Mouse (Mus musculus): ENCODE measurements around the gene Ccdc169. TPM values are rescaled to one million over a fixed set of nuclear protein-coding genes. Genes with fewer than 3 reads are reported as not detected.

Gene Ccdc169
- total RNA-seq, 2 experiments from 2014 or later: 0.15 TPM; not detected in 1

DNA sequence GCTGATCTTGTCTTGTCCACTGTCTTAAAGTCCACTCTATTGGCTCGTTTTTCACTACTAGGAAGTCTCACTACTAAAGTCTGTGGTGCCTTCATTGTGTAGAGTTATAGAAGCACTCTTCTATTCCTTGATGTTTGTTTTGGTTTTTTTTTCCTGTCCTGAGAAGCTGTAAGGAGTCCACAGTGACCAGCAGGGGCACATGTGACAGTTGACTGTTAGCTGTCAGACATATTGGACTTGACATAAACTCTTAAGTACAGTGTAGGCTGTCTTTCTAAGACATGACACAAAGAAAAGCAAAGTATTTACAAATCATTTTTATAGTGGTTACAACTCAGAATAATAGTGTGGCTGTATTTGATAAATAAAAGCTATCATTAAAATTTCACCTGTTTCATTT lies 22.1 kb upstream of the Ccdc169 start:
- no peak for DNase-seq (ENCODE audit: low spot score in 2 of 2)

GRCm38 (mm10) chr3:55115989-55116388 lies 21.1 kb upstream of the Ccdc169 start:
- DNase-seq (ENCODE audit: low spot score in 2 of 2): no peak
- intact Hi-C loops (cut with DNase I): no loop called here

More for the DNA sequence above, 22.1 kb upstream of the Ccdc169 start:
- intact Hi-C loops (cut with DNase I): no loop called here

- peak in 1 of 2 experiments; percentile 33 for DNase-seq (ENCODE audit: low spot score in 2 of 2)
- intact Hi-C loops (cut with DNase I): no loop called here
Observed at GRCm38 (mm10) chr3:55119275-55119898, 17.8 kb upstream of the Ccdc169 start.

GRCm38 (mm10) chr3:55122336-55122870 lies 14.7 kb upstream of the Ccdc169 start:
- intact Hi-C loops (cut with DNase I): no loop called here
- no peak for DNase-seq (ENCODE audit: low spot score in 2 of 2)

DNA sequence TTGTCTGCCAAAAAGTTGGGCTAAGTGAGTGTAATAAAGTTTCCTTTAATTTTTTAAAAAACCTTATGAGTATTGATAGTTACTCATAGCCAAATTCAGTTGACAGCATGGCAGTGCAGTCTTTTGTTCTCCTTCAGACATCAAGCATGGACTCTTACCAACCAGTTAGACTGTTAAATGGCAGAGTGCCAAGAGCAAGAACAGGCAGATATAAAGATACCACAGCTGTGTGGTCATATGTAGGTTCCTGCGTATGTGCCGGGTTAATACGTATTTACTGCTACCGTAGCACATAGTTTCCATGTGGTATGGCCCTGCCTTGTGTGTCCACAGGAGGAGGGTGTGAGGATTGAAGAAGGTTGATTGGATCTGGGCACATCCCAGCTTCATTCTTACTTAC lies 14.1 kb upstream of the Ccdc169 start:
- intact Hi-C loops (cut with DNase I): no loop called here
- no peak for DNase-seq (ENCODE audit: low spot score in 2 of 2)

DNA sequence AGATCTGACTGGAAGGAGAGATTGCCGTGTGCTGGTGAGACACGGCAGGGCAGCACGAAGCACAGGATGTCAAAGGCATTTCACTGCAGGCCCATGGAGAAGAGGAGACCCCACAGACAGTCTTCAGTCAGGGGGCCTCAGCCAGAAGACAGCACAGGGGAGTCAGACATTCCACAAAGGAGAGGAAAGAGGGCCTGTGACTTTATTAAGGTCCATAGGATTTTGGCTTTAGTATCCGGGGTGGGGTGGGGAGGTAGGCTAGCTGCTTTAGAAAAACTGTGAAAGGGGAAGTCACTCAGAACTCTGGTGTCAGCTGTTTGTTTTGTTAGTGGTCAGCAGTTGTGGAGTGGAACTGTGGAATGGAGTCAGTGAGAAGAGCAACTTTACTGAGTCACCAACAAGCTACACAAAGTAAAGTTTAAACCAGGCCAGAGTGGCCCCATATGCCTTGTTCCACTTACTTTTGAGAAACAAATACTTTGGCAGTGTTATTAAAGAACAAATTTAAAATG lies 7.9 kb upstream of the Ccdc169 start:
- DNase-seq (ENCODE audit: low spot score in 2 of 2): no peak
- intact Hi-C loops (cut with DNase I): no loop called here

DNA sequence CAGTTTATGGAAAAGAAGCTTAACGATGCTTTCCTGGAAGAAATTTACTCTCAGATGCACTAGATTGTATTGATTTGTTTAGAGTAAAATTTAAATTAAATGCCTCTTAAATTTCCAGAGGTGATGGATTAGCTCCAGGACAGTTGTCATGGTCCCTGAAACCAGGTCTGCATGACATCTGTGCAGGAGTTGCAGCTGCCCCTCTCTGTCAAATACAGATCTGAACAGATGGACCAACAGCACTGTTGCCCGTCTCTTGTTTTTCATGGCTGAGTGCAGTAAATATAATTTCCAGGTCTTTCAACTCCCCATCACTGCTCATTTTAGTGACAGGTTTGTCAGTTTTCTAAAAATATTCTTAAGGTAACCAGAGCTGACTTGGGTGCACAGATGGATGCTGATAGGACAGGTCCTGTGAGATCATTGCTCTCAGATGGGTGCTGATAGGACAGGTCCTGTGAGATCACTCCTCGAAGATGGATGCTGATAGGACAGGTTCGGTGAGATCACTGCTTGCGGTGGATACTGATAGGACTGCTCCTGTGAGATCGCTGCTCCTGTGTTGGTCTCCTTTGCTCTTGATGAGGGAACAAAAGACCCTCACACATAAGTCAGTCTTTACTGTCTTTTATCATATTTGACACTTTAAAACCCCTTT lies 5.4 kb upstream of the Ccdc169 start:
- intact Hi-C loops (cut with DNase I): no loop called here
- no peak for DNase-seq (ENCODE audit: low spot score in 2 of 2)

DNA sequence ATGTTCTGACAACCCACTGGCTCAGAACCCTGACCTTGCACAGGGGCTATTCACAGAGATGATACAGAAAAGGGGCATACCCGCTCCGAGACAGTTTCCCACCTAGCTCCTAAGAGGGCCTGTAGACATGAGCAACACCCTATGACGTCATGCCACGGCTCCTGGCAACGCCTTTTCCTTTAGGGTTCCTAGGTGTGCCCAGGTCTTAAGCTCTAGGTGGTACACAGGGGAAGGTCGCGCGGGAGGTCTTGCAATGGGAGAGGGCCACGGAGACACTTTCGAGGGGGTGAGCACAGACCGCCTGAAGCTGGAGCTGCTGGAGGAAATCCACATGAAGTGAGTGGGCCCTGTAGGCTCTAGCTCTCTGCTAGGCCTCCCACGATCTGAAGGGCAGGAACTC lies 2.7 kb downstream of the Ccdc169 start:
- intact Hi-C loops (cut with DNase I): no loop called here

GRCm38 (mm10) chr3:55141401-55141800 lies 4.3 kb downstream of the Ccdc169 start:
- intact Hi-C loops (cut with DNase I): no loop called here
- no peak for DNase-seq (ENCODE audit: low spot score in 2 of 2)

More for the DNA sequence above, 2.7 kb downstream of the Ccdc169 start:
- DNase-seq (ENCODE audit: low spot score in 2 of 2): no peak

- intact Hi-C loops (cut with DNase I): no loop called here
- no peak for DNase-seq (ENCODE audit: low spot score in 2 of 2)
Observed at GRCm38 (mm10) chr3:55144916-55145315, 7.8 kb downstream of the Ccdc169 start.

DNA sequence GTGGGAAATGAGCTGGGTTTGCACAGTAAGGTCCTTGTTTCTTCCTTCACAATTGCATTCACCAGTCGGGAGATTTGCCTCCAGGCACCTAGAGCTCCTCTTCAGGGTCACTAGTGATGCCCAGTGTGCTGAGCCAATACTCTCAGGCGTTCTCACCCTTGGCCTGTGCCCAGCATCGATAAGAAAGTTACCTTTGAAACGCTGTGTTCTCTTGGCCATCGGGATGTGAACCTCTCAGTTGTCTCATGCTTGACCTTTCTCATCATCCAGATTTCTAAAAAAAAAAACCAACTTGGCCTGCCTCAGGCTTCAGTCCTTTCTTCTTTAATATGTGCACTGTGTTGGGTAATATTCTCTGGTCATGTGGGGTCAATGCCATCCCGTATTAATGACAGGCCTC lies 9.3 kb downstream of the Ccdc169 start:
- no peak for DNase-seq (ENCODE audit: low spot score in 2 of 2)
- intact Hi-C loops (cut with DNase I): no loop called here

GRCm38 (mm10) chr3:55147156-55147555 lies 10.0 kb downstream of the Ccdc169 start:
- intact Hi-C loops (cut with DNase I): no loop called here
- DNase-seq (ENCODE audit: low spot score in 2 of 2): no peak

GRCm38 (mm10) chr3:55148091-55148490 lies 11.0 kb downstream of the Ccdc169 start:
- intact Hi-C loops (cut with DNase I): no loop called here
- no peak for DNase-seq (ENCODE audit: low spot score in 2 of 2)

DNA sequence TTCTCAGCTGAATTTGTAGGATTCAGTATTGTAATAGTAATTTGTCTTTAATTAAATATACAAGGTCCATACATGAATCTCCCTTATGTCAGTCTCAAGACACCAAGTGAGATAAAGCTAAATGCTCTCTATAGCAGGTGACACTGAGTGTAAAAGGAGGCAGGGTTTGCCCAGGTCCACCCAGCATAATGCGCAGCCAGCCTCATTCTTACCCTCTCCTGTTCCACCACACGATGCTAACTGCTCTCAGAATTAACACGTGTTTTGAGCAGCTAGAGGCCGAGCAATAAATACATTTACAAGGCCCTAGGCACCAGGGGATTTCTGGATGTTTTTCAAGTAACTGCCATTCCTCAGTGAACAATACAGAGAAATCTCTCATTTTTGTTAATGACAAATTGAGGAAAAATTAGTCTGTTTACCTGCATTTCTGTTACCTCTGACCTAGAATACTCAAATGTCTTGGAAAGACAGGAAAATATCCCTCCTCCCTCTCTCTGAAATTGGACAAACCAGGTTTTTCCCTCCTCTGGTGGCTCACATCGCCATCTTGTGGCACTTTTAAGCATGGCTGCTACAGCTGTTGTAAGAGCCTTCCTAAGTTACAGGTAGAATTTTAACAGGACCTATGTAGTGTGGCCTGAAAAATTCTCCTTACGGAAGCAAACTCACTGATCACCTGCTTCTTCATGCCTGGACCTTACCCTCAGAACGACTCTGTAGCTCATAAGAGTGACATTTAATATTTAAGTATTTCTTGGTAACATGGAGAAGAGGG lies 14.7 kb downstream of the Ccdc169 start:
- DNase-seq (ENCODE audit: low spot score in 2 of 2): peak; percentile 71 to 80
- intact Hi-C loops (cut with DNase I): loop anchor here (2.0 to 5.0 kb wide), 3 partner anchors 40 to 203 kb away; partner anchors contain the start of gene Spg20

GRCm38 (mm10) chr3:55152673-55153334 lies 15.7 kb downstream of the Ccdc169 start:
- intact Hi-C loops (cut with DNase I): loop anchor here (2.0 to 5.0 kb wide), 2 partner anchors 41 to 202 kb away; partner anchors contain the start of gene Spg20
- peak in 1 of 2 experiments; percentile 65 for DNase-seq (ENCODE audit: low spot score in 2 of 2)

DNA sequence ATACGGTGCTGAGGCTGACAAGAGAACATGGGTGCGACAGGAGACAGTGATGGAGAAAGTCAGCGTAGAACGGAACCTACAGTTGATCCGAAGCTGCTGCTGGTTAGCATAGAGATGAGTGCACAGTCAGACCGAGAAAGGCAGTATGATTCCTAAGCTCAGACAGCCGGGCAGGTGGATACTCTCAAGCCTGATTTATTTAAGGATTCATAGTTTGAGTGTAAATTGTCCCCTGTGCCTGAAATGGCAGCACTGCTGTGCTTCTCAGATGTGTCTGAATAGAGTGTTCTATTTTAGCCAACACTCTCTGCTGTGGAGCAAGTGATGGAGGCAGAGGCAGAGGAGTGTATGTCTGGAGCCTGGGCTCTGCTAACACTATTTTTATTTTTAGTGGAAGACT lies 17.0 kb downstream of the Ccdc169 start:
- intact Hi-C loops (cut with DNase I): loop anchor here (5.0 kb wide), 1 partner anchor 42 kb away; the partner anchor contains the start of gene Spg20

DNA sequence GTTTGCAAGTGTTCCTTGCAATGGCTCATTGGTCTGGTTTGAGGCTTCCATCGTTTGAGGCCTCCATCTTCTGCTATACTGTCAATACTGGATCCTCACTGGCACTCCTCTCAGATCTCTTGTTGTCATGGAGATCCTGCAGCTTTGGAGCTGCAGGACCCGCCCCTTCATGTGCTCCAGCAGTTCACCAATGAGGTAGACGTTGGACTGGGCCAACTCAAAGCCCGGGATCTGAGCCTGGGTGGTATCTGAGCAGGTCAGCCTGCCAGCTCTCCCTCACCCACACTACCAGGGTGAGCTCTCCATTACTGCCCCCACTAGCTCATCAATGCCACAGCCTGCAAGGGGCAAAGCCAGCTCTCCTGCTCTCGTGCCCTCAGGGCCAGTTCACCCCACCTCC lies 20.3 kb downstream of the Ccdc169 start:
- peak in 1 of 2 experiments; percentile 31 for DNase-seq (ENCODE audit: low spot score in 2 of 2)
- intact Hi-C loops (cut with DNase I): no loop called here

More for the DNA sequence above, 17.0 kb downstream of the Ccdc169 start:
- DNase-seq (ENCODE audit: low spot score in 2 of 2): peak; percentile 40 to 42

DNA sequence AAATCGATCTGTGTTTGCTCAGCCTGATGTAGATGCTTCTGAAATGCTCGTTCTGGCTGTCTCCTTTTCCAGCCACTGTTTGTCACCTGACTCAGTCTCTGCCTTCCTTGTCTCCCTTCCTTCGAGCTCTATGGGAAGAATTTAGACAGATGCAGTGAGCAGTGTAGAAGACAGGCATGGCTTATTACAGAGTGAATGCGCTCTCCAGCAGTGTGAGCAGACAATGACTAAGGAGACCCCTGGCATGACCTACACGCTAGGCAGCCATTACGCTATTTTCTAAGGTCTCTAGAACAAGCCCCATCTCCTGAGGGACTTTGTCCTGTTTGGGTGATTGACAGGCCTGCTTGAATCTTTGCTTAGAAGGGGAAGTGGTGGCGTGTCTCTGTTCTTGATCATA lies 24.0 kb downstream of the Ccdc169 start:
- no peak for DNase-seq (ENCODE audit: low spot score in 2 of 2)
- intact Hi-C loops (cut with DNase I): loop anchor here (5.0 kb wide), 1 partner anchor 76 kb away; no protein-coding TSS in a partner anchor

- DNase-seq (ENCODE audit: low spot score in 2 of 2): no peak
- intact Hi-C loops (cut with DNase I): loop anchor here (5.0 kb wide), 1 partner anchor 74 kb away; no protein-coding TSS in a partner anchor
Observed at GRCm38 (mm10) chr3:55163510-55163909, 26.4 kb downstream of the Ccdc169 start.
